Mouse (Mus musculus) frontal cortex, adult (tissue): ENCODE data around the gene Kdelr2.

ENCODE experiments used
- ATAC-seq: cut with Nextera tagmentation; 2 replicates; pipeline ENCODE4 v1.9.2; 2017; ENCODE audit warnings: mild to moderate bottlenecking, moderate library complexity, mixed read lengths; ENCODE audit not compliant: low TSS enrichment

Gene Kdelr2

DNA sequence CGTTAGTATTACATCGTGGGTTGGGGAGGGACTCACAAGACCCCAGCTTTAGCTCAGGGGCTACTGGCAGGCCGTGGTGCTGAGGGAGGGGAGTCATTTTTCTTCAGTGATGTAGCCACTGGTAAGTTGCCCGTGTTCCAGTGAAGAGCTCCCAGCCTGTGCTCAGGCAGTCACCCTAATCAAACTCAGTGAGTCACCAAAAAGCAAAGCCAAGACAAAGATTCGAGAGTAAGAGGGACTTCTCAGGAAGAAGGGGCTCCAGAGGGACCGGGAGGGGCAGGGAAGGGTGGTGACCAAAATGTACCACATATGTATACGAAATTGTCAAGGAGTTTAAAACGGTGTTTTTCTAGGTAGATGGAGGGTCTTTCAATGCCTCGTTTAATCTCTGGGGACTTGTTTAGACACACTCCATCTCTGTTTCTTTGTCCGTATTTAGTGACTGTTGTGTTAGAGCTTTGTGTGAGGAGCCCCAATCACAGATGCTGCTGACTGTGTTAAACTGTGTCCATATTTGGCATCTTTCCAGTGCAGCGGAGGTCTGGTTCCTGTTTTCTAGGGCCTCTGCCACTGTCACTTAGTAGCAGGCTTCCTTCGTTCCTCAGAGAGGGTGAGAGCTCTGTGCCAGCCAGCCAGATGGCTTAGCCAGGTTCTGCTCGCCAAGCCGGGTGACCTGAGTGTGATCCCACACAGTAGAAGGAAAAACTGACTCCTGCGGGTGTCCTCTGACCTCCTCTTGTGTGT lies 67.0 kb downstream of the Kdelr2 start:
- ATAC-seq = no peak

DNA sequence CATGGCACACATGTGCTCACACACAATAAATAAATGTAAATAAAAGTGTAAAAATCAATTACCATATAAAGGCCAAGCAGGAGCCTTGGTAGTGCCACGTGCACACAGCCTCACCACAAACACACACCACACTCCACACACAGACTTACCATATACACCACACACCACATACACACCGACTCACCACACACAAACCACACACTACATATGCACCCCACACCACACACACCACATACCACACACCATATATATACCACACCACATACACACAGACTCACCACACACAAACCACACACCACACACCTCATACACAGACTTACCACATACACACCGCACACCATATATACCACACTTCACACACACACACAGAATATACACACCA lies 67.5 kb downstream of the Kdelr2 start:
- no peak for ATAC-seq
